19 mouse cellular contexts compared by ENCODE assay signal in genomic region chr3:96423889-96424288, GRCm38 (mm10). TPM values are rescaled to one million over a fixed set of nuclear protein-coding genes. Genes with fewer than 3 reads are reported as not detected.
A peak's percentile ranks its signal among the peaks of the same experiment; 100 is the strongest.
DNase-seq lines count a peak whose midpoint lies in the region; ATAC-seq and TF ChIP-seq lines count a peak whose summit lies in the region.
"Had no signal": no experiment of that assay in that cellular context is flagged by ENCODE, and none has a peak within 500 bp of the region (broad histone marks: within the 10 kb centered on the region; RNA-seq: fewer than 3 reads in every experiment).

No protein-coding gene starts in this region.

- WGBS in neural tube, embryonic 15.5 days: 26% methylated on average over 9 of the region's 9 CpGs
- 5% methylated on average over 9 of the region's 9 CpGs for WGBS in liver, embryonic 13.5 days (ENCODE audit: insufficient replicate concordance)

- H3K79me2 ChIP-seq in MEL (ENCODE audit: control insufficient read depth, insufficient read depth, low read length, poor library complexity): no peaks in the 10 kb centered on the region; the same call in 1 of the 2 replicates

- ATAC-seq in neural tube, embryonic 15.5 days (ENCODE audit: low FRiP score): no peak
- ATAC-seq in liver, embryonic 13.5 days (ENCODE audit: low read depth): no peak

- no peak for TF ChIP-seq CTCF in MEL (IDR thresholded peaks at IDR 0.05 in 2 of 3, conservative IDR thresholded peaks at IDR 0.05 in 1 of 3; ENCODE audit: control insufficient read depth in 1 of 3, insufficient read depth in 1 of 3, low read depth in 2 of 3, low read length in 3 of 3, poor library complexity in 1 of 3, severe bottlenecking in 1 of 3)

- TF ChIP-seq POLR2A in MEL (IDR thresholded peaks at IDR 0.05; ENCODE audit: control insufficient read depth in 1 of 2, insufficient read depth in 1 of 2, low read depth in 1 of 2, low read length in 2 of 2, poor library complexity in 1 of 2): no peak

- H3K27me3 ChIP-seq in neural tube, embryonic 15.5 days (replicated peaks): peaks cover 3% of the 10 kb centered on the region; the same call in 1 of the 2 replicates
- H3K27me3 ChIP-seq in MEL (ENCODE audit: control insufficient read depth in 1 of 2, insufficient read depth in 2 of 2, low read length in 2 of 2): no peaks in the 10 kb centered on the region
- H3K27me3 ChIP-seq in liver, embryonic 13.5 days: peaks cover 27% of the 10 kb centered on the region
- H3K27me3 ChIP-seq: neural tube, embryonic 12.5 days had no signal

- TF ChIP-seq EP300 in MEL (IDR thresholded peaks at IDR 0.05; ENCODE audit: low read depth in 1 of 2, low read length in 2 of 2): no peak

- no peaks in the 10 kb centered on the region for H3K9me3 ChIP-seq in neural tube, embryonic 15.5 days (replicated peaks)
- H3K9me3 ChIP-seq in MEL (replicated peaks; ENCODE audit: insufficient read depth, low read length): no peaks in the 10 kb centered on the region
- no peaks in the 10 kb centered on the region for H3K9me3 ChIP-seq in liver, embryonic 13.5 days (replicated peaks)
- H3K9me3 ChIP-seq: limb, embryonic 13.5 days; midbrain, embryonic 12.5 days; neural tube, embryonic 12.5 days had no signal

- no peaks in the 10 kb centered on the region for H3K4me1 ChIP-seq in neural tube, embryonic 15.5 days
- peaks cover 2 to 16% of the 10 kb centered on the region in 2 experiments for H3K4me1 ChIP-seq in MEL (ENCODE audit: control insufficient read depth in 1 of 2, insufficient read depth in 2 of 2, low read length in 2 of 2)
- peaks cover 25% of the 10 kb centered on the region for H3K4me1 ChIP-seq in liver, embryonic 13.5 days (replicated peaks)
- H3K4me1 ChIP-seq: neural tube, embryonic 12.5 days had no signal

- TF ChIP-seq RAD21 in MEL (IDR thresholded peaks at IDR 0.05; ENCODE audit: low read depth, low read length): no peak

- no peak overlapping the region for H3K27ac ChIP-seq in neural tube, embryonic 15.5 days (replicated peaks)
- H3K27ac ChIP-seq in MEL (ENCODE audit: control insufficient read depth, low read depth, low read length): no peak overlapping the region
- H3K27ac ChIP-seq in liver, embryonic 13.5 days: no peak overlapping the region
- H3K27ac ChIP-seq: kidney, postnatal 0 days; limb, embryonic 13.5 days; midbrain, embryonic 12.5 days; neural tube, embryonic 12.5 days had no signal

- no peak overlapping the region for H3K9ac ChIP-seq in neural tube, embryonic 15.5 days (replicated peaks)
- peak overlapping the region; percentile 44 for H3K9ac ChIP-seq in MEL (ENCODE audit: control insufficient read depth, low read depth, low read length, poor library complexity, severe bottlenecking)
- H3K9ac ChIP-seq in liver, embryonic 13.5 days: no peak overlapping the region
- H3K9ac ChIP-seq: forebrain, postnatal 0 days; limb, embryonic 13.5 days; midbrain, embryonic 12.5 days; neural tube, embryonic 12.5 days had no signal

- H3K36me3 ChIP-seq in neural tube, embryonic 15.5 days: no peaks in the 10 kb centered on the region
- H3K36me3 ChIP-seq in MEL (ENCODE audit: control insufficient read depth in 1 of 2, insufficient read depth in 2 of 2, low read length in 2 of 2): peaks cover 0 to 22% of the 10 kb centered on the region in 2 experiments; a peak in 2 of 4 replicates
- H3K36me3 ChIP-seq in liver, embryonic 13.5 days: no peaks in the 10 kb centered on the region
- H3K36me3 ChIP-seq: limb, embryonic 13.5 days; midbrain, embryonic 12.5 days; neural tube, embryonic 12.5 days had no signal

- H3K4me3 ChIP-seq in neural tube, embryonic 15.5 days (replicated peaks): no peak overlapping the region
- peak overlapping the region; percentile 25 to 42 for H3K4me3 ChIP-seq in MEL (ENCODE audit: control insufficient read depth in 1 of 2, insufficient read depth in 1 of 2, low read depth in 2 of 2, low read length in 2 of 2)
- no peak overlapping the region for H3K4me3 ChIP-seq in liver, embryonic 13.5 days (replicated peaks)
- H3K4me3 ChIP-seq: limb, embryonic 13.5 days; midbrain, embryonic 12.5 days; neural tube, embryonic 12.5 days had no signal

- peak; percentile 45 for DNase-seq in neural tube, embryonic 10.5 days (ENCODE audit: extremely low spot score, low spot score)
- peak; percentile 85 for DNase-seq in MEL (ENCODE audit: low read depth, low spot score)
- peak; percentile 83 for DNase-seq in embryo, embryonic 10.5 days (ENCODE audit: low spot score)
- peak; percentile 59 for DNase-seq in liver, embryonic 13.5 days
- DNase-seq in cerebellum, adult 11-12 months: no peak
- DNase-seq in gastrocnemius, adult 8-10 months (ENCODE audit: low spot score in 2 of 2): no peak
- no peak for DNase-seq in spleen, postnatal 14 days (ENCODE audit: low spot score in 2 of 2)
- DNase-seq: cerebellum, adult 8-10 months; forebrain, postnatal 0 days; gastrocnemius, postnatal 25 days; heart, postnatal 10 days; lung, postnatal 10 days had no signal

- H3K4me2 ChIP-seq in neural tube, embryonic 15.5 days: no peak overlapping the region
- no peak overlapping the region for H3K4me2 ChIP-seq in liver, embryonic 13.5 days
- H3K4me2 ChIP-seq: limb, embryonic 13.5 days; midbrain, embryonic 12.5 days; neural tube, embryonic 12.5 days had no signal

TF ChIP-seq in MEL, 35 proteins besides CTCF, POLR2A, EP300 and RAD21:
- TF ChIP-seq TAL1 (IDR thresholded peaks at IDR 0.05; ENCODE audit: low read length) (0 out of 2 replicates have a peak, but pooled peaks have one; percentile 33), USF1 (IDR thresholded peaks at IDR 0.05; ENCODE audit: low read depth, low read length) (no peak), TBP (IDR thresholded peaks at IDR 0.05; ENCODE audit: low read depth, low read length) (peak; percentile 100)

RNA-seq across cellular contexts. Expression of gene BC107364, which starts 28.2 kb away (rescaled TPM):
- not detected in 2 replicates for polyA plus RNA-seq in neural tube, embryonic 15.5 days (2015; fragmentation: Nextera tagmentation; extraction: Ambion mirVana)
- total RNA-seq in MEL (2012; rRNA removed): not detected in 2 replicates
- polyA plus RNA-seq in MEL (2012; ENCODE audit: insufficient read depth in 1 of 2, insufficient read length in 2 of 2, low read depth in 1 of 2, low replicate concordance in 2 of 2, missing spikeins in 1 of 2): under 1 TPM in 1 of 2 experiments, not detected in 1; 0.17 TPM
- not detected in 2 replicates for polyA plus RNA-seq in liver, embryonic 13.5 days (2015; fragmentation: Nextera tagmentation; extraction: Ambion mirVana)
- total RNA-seq in gastrocnemius, adult 8-10 months (2022): not detected
- total RNA-seq: forebrain, postnatal 0 days; gastrocnemius, postnatal 25 days; heart, postnatal 10 days; layer of hippocampus, postnatal 36 days had no signal
- polyA plus RNA-seq: embryonic facial prominence, embryonic 14.5 days; forebrain, postnatal 0 days; limb, embryonic 13.5 days; midbrain, embryonic 12.5 days; neural tube, embryonic 12.5 days had no signal

Comparison
In these comparisons a context has a peak if more than half of its experiments do, and no peak if none do; other contexts are left out.
1. DNase-seq: peak in neural tube, embryonic 10.5 days (single experiment), MEL (single experiment), embryo, embryonic 10.5 days (single experiment) and liver, embryonic 13.5 days (single experiment); none in cerebellum, adult 11-12 months (single experiment), gastrocnemius, adult 8-10 months (0 of 2) and spleen, postnatal 14 days (0 of 2).
2. H3K4me3 ChIP-seq: peak in MEL (2 of 2); none in neural tube, embryonic 15.5 days (single experiment) and liver, embryonic 13.5 days (single experiment).